ENCODE assay signal across 11 mouse cellular contexts in the genomic region with DNA sequence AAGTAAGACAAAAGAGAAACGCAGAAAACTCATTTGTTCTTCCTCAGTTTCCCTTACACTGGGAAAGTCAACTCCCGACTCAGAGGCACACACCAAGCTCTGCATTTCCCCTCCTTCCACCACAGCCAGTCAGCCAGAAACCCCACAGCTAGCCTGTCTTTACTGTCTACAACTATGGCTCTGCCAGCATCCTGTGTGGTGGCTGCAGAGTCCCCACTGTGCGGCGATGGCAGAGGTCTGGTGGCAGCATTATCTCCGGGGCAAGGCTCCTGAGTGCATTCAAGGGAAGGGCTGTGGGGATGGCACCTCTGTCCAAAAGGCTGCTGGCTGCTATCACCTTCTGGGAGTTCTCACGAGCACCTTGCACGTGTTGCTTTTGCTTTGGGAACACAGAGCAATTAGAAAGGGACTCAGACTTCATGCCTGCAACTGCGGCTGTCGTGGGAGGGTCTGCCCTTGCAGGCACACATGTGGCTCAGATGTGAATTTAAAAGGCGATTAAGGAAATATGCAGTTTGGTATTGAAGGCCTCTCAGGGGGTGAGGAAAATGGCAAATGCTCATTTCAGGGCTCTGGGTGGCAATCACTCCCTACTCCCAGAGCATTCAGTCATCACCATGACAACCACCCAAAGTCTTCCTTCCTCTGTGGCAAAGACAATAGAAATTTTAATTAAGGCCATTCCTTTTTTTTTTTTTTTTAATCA.
DNase-seq lines count a peak whose midpoint lies in the region; ATAC-seq and TF ChIP-seq lines count a peak whose summit lies in the region.
"Had no signal": no experiment of that assay in that cellular context is flagged by ENCODE, and none has a peak within 500 bp of the region (broad histone marks: within the 10 kb centered on the region; RNA-seq: fewer than 3 reads in every experiment).

No protein-coding gene starts in this region.

- no peak for DNase-seq in heart, embryonic 10.5 days (ENCODE audit: low spot score)
- DNase-seq in heart, postnatal 14 days = no peak
- DNase-seq in forebrain, embryonic 10.5 days (ENCODE audit: extremely low spot score, low spot score) = peak; percentile 29
- DNase-seq in hindbrain, embryonic 14.5 days (ENCODE audit: low spot score) = peak; percentile 58
- no peak for DNase-seq in thymus, adult 2 months
- DNase-seq in ovary, adult 18-20 months (ENCODE audit: low spot score) = no peak

- ATAC-seq in hindbrain, embryonic 14.5 days (ENCODE audit: low FRiP score) = peak; percentile 73
- peak; percentile 64 for ATAC-seq in midbrain, embryonic 13.5 days
- no peak for ATAC-seq in activated CD4-positive, CD25-positive, alpha-beta regulatory T cell, adult 4 months
- ATAC-seq: intestine, embryonic 15.5 days; lung, postnatal 0 days had no signal

- TF ChIP-seq CTCF in thymus, adult 2 months (IDR thresholded peaks at IDR 0.05; ENCODE audit: borderline replicate concordance, control insufficient read depth, extremely low read depth, insufficient read depth, low read length, poor library complexity) = no peak

- WGBS in heart, embryonic 10.5 days = 34% methylated on average over 10 of the region's 10 CpGs
- 24% methylated on average over 10 of the region's 10 CpGs for WGBS in forebrain, embryonic 10.5 days
- WGBS in hindbrain, embryonic 14.5 days = 9% methylated on average over 10 of the region's 10 CpGs
- WGBS in midbrain, embryonic 13.5 days = 10% methylated on average over 10 of the region's 10 CpGs
- WGBS in thymus, adult 2 months = 50% methylated on average over 10 of the region's 10 CpGs

- H3K9me3 ChIP-seq in heart, embryonic 10.5 days = no peaks in the 10 kb centered on the region
- no peaks in the 10 kb centered on the region for H3K9me3 ChIP-seq in forebrain, embryonic 10.5 days
- H3K9me3 ChIP-seq in hindbrain, embryonic 14.5 days (ENCODE audit: control insufficient read depth, low read length) = no peaks in the 10 kb centered on the region
- no peaks in the 10 kb centered on the region for H3K9me3 ChIP-seq in midbrain, embryonic 13.5 days
- H3K9me3 ChIP-seq: intestine, embryonic 15.5 days; stomach, embryonic 15.5 days had no signal

- H3K27ac ChIP-seq in heart, embryonic 10.5 days = 0 out of 2 replicates have a peak overlapping the region, but pooled peaks have one; percentile 53
- peak overlapping the region; percentile 65 for H3K27ac ChIP-seq in forebrain, embryonic 10.5 days
- peak overlapping the region; percentile 5; the same call in 1 of the 2 replicates for H3K27ac ChIP-seq in hindbrain, embryonic 14.5 days
- peak overlapping the region; percentile 63 for H3K27ac ChIP-seq in midbrain, embryonic 13.5 days
- no peak overlapping the region for H3K27ac ChIP-seq in thymus, adult 2 months (ENCODE audit: control insufficient read depth, insufficient read depth, low read length)
- H3K27ac ChIP-seq: intestine, embryonic 15.5 days; stomach, embryonic 15.5 days had no signal

- intact Hi-C loops in heart, postnatal 14 days (cut with DNase I) = no loop called here

- H3K27me3 ChIP-seq in heart, embryonic 10.5 days (ENCODE audit: insufficient read depth, poor library complexity, severe bottlenecking) = no peaks in the 10 kb centered on the region
- H3K27me3 ChIP-seq in forebrain, embryonic 10.5 days (ENCODE audit: poor library complexity, severe bottlenecking) = 0 out of 2 replicates have a peak, but pooled peaks cover 6% of the 10 kb centered on the region
- H3K27me3 ChIP-seq in hindbrain, embryonic 14.5 days (ENCODE audit: control insufficient read depth, insufficient read depth, low read length) = no peaks in the 10 kb centered on the region
- H3K27me3 ChIP-seq in midbrain, embryonic 13.5 days = no peaks in the 10 kb centered on the region
- H3K27me3 ChIP-seq in thymus, adult 2 months (ENCODE audit: control insufficient read depth, insufficient read depth, low read length) = no peaks in the 10 kb centered on the region
- H3K27me3 ChIP-seq: intestine, embryonic 15.5 days; stomach, embryonic 15.5 days had no signal

- no peak overlapping the region for H3K4me3 ChIP-seq in heart, embryonic 10.5 days
- H3K4me3 ChIP-seq in forebrain, embryonic 10.5 days = peak overlapping the region; percentile 7; the same call in 1 of the 2 replicates
- no peak overlapping the region for H3K4me3 ChIP-seq in hindbrain, embryonic 14.5 days (replicated peaks; ENCODE audit: low read length)
- no peak overlapping the region for H3K4me3 ChIP-seq in midbrain, embryonic 13.5 days (replicated peaks)
- H3K4me3 ChIP-seq in thymus, adult 2 months (ENCODE audit: control insufficient read depth, insufficient read depth, low read length) = no peak overlapping the region
- H3K4me3 ChIP-seq: intestine, embryonic 15.5 days; stomach, embryonic 15.5 days had no signal

- peak overlapping the region; percentile 2; the same call in 1 of the 2 replicates for H3K4me2 ChIP-seq in hindbrain, embryonic 14.5 days (replicated peaks)
- peak overlapping the region; percentile 24 for H3K4me2 ChIP-seq in midbrain, embryonic 13.5 days (replicated peaks)
- H3K4me2 ChIP-seq: intestine, embryonic 15.5 days; stomach, embryonic 15.5 days had no signal

- H3K36me3 ChIP-seq in heart, embryonic 10.5 days = no peaks in the 10 kb centered on the region
- no peaks in the 10 kb centered on the region for H3K36me3 ChIP-seq in forebrain, embryonic 10.5 days (replicated peaks)
- H3K36me3 ChIP-seq in hindbrain, embryonic 14.5 days (replicated peaks; ENCODE audit: control insufficient read depth, insufficient read depth) = no peaks in the 10 kb centered on the region
- no peaks in the 10 kb centered on the region for H3K36me3 ChIP-seq in midbrain, embryonic 13.5 days
- H3K36me3 ChIP-seq in thymus, adult 2 months (ENCODE audit: control insufficient read depth, insufficient read depth, low read length) = no peaks in the 10 kb centered on the region
- H3K36me3 ChIP-seq: intestine, embryonic 15.5 days; stomach, embryonic 15.5 days had no signal

- no peak overlapping the region; the same call in 1 of the 2 replicates for H3K9ac ChIP-seq in hindbrain, embryonic 14.5 days
- H3K9ac ChIP-seq in midbrain, embryonic 13.5 days (replicated peaks) = no peak overlapping the region
- H3K9ac ChIP-seq: intestine, embryonic 15.5 days; stomach, embryonic 15.5 days had no signal

- peaks cover 73% of the 10 kb centered on the region for H3K4me1 ChIP-seq in heart, embryonic 10.5 days
- peaks cover 54% of the 10 kb centered on the region for H3K4me1 ChIP-seq in forebrain, embryonic 10.5 days
- peaks cover 39% of the 10 kb centered on the region for H3K4me1 ChIP-seq in hindbrain, embryonic 14.5 days (replicated peaks; ENCODE audit: control insufficient read depth, insufficient read depth, low read length)
- H3K4me1 ChIP-seq in midbrain, embryonic 13.5 days (replicated peaks) = peaks cover 36% of the 10 kb centered on the region
- H3K4me1 ChIP-seq in thymus, adult 2 months (replicated peaks; ENCODE audit: control insufficient read depth, insufficient read depth, low read length) = no peaks in the 10 kb centered on the region; the same call in 1 of the 2 replicates
- H3K4me1 ChIP-seq: stomach, embryonic 15.5 days had no signal

- no peak for TF ChIP-seq POLR2A in thymus, adult 2 months (IDR thresholded peaks at IDR 0.05; ENCODE audit: control insufficient read depth, extremely low read depth, insufficient read depth, low read length, poor library complexity)

Comparison
In these comparisons a context has a peak if more than half of its experiments do, and no peak if none do; other contexts are left out.
1. DNase-seq: peak in forebrain, embryonic 10.5 days (single experiment) and hindbrain, embryonic 14.5 days (single experiment); none in heart, embryonic 10.5 days (single experiment), heart, postnatal 14 days (0 of 2), thymus, adult 2 months (single experiment) and ovary, adult 18-20 months (single experiment).